Mouse (Mus musculus): ENCODE data around the gene Gm4952.

Gm4952 gene

DNA sequence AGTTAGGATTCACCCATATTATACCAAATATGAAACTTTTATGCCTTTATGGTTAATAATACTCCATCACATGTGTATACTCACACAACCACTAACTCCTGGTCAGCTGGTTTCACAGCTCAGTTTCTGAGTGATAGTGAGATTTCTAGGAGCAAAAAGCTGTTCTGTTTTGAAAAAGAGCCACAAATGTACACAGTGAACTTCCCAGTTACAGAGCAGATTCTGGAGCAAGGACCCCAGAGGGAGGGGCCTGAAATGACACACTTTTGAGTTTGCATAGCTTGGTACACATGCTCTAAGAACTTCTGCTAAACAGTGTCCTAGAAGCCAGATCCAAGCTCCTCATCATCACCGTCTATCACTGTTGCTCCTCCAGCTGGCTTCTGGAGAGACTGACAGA lies at the start of gene Gm4952:
Gene Gm4952, plus strand, starts transcription at position 301 of the 400 bp plus-strand sequence.
- DNase-seq (ENCODE audit: low read depth, low spot score) = no peak

DNA sequence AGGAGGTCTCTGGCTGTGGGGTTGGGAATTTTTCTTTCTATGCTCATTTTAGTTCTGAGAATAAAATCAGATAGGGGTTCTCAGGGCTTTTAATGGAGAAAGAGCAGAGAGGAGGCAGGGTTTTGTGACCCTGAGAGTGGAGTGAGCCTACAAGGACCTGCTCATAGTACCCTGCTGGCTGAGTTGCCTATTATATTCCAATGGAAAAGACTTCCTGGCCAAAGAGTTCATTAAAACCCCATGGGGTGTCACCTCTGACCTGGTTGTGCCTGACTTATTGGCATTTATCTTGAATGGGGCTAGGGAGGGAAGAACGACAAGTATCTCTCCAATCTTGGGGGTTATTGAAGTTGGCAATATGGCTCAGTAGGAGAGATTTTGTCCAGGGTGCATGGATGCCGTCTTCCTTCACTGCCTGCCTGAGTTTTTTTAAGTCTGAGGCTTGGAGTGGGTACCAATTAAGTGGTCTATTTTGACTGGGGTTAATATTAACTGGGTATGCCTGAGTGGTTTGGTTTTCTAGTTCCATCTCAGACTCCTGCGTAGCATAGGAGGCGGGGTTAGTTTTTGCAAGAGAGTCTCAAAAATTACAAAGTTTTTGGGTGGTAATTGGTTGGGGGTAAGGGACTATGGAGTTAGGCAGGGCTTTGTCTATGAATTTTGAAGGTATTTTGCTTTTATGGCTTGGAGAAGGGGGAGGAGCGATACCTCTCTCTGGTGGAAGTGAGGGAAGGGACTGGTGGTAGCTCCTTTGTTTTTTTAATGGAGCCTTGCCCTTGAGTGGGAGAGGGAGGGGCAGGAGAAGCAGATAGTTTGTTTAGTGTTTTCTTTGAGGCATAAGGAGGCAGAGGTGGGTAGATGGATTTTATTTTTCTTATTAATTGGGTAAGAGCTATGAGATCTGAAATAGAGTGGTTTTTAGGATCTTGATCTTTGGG lies 49.5 kb upstream of the Gm4952 start:
- no peak for DNase-seq (ENCODE audit: low read depth, low spot score)

DNA sequence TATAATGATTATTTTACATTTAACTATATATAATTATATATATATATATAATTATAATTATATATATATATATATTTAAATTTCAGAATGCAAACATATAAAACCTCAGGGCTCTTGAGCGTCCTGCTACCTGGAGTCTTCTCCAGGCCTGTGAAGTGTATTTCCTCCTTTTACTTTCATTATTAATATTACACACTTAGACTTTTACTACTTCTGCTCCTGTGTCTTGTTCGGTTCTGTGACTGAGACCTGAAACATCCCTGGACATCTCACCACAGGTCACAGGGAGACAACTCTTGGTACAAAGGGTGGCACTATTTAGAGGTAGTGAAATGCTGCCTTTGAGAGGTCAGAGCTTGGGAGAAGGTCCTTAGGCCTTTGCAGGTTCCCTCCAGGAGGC lies 43.5 kb upstream of the Gm4952 start:
- no peak for DNase-seq (ENCODE audit: low read depth, low spot score)

DNA sequence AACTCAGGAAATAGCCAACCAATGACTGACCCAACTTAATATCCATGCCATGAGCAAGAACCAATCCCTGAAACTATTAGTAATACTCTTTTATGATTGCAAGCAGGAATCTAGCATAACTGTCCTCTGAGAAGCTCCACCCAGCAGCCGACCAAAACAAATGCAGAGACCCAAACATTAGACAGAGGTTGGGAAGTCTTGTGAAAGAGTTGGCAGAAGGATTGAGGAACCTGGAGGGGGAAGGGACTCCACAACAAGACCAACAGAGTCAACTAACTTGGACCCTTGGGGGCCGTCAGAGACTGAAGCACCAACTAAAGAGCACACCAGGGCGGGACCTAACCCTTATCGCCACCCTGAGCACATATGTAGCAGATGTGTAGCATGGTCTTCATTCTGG lies 41.6 kb upstream of the Gm4952 start:
- no peak for DNase-seq (ENCODE audit: low read depth, low spot score)

DNA sequence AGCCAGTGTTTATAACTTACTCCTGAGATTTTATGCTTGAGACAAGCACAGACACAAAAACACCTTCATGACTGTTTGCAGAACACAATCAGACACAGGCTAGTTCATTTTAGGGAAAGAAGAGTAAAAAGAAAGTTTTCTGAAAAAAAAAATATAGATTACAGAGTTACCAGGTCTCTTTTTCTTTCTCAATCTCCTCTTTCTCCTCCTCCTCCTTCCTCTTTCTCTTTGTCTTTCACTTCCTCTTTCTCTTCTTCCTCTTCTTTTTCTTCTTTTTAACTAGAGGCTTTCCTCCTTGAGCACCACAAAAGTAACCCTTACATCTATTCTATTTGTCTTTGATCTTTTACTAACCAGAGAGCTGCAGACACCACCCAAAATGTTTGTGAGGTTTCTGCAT lies 35.6 kb upstream of the Gm4952 start:
- no peak for DNase-seq (ENCODE audit: low read depth, low spot score)

DNA sequence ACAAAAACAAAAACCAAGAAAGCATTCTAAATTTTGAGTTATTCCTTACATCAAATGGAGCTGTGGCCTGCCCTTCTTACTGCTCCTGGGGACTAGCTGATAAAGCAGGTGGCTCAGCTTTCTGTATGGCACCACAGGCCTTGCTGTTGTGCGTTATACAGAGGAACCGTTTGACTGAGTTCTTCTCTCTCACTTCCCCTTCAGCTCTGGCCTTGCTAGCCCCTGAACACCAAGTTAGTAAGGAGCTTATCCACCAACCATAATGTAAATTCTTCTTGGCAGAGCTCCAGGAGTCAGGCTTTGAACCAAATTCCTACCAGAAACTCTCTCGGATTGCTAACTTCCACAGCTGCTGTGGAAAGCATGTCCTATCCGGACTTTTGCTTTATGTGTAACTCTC lies 32.8 kb upstream of the Gm4952 start:
- DNase-seq (ENCODE audit: low read depth, low spot score) = no peak

DNA sequence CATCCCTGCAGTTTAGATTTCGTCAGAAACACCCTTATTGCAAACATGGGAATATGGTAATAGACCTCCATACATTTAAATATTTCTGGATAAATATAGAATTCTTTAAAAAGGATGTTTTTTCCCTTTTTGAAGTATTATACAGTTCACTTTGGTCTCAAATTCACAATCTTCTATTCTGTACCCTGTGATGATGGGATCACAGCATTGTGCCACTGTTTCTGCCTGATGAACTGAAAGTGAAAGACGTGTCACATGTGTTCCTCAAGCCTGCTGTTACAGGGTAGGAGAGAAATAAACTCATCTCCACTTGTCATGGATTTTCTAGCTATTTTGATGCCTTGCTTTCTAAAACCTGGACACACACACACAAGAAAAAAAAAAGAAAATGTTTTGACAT lies 28.9 kb upstream of the Gm4952 start:
- peak; percentile 44 for DNase-seq (ENCODE audit: low read depth, low spot score)

DNA sequence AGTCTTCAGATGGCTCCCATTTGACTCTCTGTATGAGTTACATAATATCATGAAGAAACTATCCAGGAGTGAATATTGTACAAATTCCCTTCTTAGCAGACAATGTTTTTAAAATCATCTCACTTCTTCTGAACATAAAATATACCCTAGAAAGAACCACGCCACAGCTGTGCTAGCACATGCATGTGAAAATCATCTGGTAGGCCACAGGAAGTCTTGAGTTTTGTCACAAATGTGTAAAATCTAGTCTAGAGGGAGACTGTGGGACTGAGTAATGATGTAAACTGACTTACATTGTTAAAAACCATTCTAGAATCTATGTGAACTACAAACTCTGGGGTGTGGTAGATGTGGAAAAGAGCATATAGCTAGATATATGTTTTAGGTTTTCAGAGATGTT lies 28.1 kb upstream of the Gm4952 start:
- no peak for DNase-seq (ENCODE audit: low read depth, low spot score)

DNA sequence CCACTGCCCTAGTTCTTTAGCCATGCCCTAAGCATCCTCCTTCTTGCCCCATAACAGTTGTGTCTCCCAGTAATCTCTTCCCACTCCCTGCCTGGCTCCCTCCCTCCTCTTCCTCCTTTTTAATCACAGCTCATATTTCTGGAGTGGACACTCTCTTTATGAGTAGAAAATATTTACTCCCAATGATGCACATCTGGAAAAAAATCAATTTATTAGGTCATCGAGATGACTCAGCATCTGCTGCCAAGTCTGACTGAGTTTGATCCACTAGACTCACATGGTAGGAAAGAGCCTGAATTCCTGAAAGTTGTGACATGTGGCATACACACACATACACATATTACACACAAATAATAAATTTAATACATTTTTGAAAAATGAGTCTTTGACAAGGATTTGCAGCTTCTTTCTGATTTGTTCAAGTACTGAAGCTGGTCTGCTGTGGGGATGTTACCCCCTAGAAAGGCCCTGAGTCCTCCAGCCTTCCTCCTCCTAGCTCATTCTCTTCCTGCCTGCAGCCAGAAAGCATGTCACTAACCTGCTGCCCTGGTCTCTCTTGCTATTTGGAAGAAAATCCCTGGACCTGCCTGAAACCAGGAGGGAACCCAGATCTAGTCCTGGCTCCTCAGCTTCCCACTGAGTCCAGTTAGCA lies 27.0 kb upstream of the Gm4952 start:
- DNase-seq (ENCODE audit: low read depth, low spot score) = no peak

DNA sequence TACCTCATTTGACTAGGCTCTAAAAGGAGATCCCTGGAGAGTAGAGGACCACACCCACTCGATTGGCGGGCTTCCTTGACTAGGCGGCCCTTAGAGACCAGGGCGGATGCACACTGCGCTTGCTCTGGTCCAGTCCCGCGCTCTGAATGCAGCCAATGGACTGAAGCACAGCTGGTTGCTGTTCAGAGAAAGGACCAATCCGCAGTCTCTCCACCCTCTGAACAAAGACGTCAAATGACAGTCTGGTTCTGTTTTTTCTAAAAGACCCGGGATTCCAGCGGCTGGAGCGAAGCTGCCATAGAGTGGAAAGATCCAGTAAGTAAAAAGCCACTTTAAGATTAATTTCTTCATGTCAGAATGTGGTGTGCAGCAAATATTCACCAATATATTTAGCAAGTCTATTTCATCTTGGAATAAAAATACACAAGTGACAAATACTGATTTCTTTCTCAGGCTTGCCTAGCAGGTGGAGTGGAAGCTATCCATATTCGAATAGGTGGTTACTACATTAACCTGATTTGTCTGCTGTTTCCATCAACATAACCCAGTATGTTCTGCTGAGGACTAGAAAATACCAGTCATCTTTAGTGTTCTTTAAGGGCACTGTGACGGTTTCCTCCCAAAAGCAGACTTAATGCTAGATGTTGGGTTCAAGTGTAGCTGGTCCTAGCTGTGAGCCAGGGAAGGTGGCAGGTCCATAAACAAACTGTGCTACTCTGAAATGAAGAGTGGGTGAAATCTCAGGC lies 26.3 kb upstream of the Gm4952 start:
- peak; percentile 92 for DNase-seq (ENCODE audit: low read depth, low spot score)

DNA sequence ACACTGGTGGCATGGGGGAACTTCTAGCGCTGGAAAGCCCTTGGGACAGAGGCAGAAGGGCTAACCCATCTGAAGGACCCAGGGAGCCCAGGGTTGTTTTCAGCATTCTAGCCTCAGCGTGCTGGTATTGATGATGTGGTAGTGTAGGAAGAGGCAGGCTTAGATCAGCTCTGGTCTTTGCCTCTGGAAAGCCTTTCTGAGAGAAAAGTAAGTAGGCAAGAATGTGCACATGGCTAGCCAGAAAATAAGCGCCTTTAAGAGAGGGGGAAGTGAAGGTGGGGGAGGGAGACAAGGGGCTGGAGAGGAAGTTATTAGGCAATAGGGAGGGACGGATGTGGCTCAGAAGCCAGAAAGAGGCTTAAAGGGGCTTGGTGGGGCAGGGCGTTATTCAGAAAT lies 25.8 kb upstream of the Gm4952 start:
- DNase-seq (ENCODE audit: low read depth, low spot score) = peak; percentile 63

DNA sequence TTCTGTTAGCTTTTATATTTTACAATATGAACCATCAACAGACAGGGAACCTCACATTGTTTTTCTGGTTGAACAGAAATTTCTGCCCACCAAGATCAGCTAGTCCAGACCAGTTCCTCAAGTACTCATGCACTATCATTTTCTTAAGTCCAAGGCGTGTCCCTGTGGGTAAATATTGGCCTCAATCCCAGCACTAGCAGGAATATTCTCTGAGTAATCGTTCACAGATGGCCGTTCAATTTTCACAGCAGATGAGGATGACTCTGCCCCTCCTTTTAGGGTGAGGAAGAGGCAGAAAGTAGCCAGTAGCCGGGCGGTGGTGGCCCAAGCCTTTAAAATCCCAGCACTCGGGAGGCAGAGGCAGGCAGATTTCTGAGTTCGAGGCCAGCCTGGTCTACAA lies 24.7 kb upstream of the Gm4952 start:
- no peak for DNase-seq (ENCODE audit: low read depth, low spot score)

DNA sequence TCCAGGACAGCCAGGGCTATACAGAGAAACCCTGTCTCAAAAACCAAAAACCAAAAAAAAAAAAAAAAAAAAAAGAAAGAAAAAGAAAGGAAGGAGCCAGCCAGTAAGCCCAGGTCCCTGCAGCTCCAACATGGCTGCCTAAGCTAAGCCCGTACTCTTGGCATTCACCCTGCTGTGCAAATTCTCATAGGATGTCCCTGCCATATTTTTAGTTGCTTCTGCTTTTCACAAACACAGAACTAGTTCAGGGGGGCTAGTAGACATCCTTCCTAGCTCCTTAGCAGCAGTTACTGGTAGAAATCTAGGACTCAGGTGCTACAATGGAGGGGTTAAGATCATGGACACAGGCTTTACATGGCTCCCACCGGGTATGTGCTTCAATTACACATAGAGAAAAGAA lies 24.3 kb upstream of the Gm4952 start:
- no peak for DNase-seq (ENCODE audit: low read depth, low spot score)

DNA sequence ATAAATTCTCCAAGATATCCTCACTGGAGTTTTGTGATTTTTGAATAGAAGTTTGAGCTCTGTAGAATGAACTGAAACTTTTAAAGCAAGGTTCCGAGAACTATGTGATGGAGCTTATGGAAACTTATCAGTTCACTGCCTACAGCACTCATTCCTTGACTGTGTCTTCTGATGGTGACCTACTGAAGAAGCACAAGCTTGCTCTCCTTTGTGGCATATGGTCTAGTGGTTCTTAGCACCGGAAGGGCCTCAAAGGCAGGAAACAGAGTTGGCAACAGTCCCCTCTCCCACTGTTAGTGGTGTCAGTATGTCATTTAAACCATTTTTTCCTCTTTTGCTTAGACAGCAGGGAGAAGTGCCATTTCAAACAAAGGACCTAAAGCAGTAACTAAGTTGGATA lies 23.1 kb upstream of the Gm4952 start:
- peak; percentile 49 for DNase-seq (ENCODE audit: low read depth, low spot score)

DNA sequence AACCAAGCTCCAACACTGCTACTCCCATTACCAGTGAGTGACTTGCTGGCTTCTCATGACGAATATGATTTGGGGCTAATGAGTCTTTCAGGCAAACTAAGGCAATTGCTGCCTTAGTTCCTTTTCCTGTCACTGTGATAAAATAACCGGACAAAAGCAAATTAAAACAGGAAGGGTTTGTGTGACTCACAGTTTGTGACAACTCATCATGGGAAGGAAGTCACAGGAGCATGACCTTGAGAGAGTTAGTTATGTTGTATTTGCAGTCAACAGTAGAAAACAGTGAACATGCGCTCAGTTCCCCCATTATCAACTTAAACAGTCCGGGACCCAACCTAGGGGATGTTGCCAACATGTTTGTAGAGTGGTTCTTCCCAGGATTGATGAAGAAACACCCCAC lies 14.5 kb upstream of the Gm4952 start:
- no peak for DNase-seq (ENCODE audit: low read depth, low spot score)

DNA sequence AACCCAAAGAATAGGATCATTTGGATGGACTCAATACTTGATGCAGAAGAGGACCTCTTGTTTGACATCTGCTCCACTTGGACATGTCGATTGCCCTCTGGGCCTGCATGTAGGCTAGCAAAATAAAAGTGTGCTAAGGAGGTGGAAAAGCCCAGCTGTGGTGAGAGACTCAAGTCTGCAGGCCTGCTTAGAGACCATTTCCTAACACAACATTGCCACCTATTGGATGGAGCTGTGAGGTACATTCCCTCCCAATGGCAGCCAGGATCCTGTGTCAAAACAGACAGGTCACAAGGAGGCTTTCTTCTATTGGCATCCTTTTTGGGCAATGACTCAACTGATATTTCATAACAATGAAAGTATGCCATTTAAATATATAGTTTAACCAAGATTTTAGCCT lies 7.9 kb upstream of the Gm4952 start:
- peak; percentile 81 for DNase-seq (ENCODE audit: low read depth, low spot score)

DNA sequence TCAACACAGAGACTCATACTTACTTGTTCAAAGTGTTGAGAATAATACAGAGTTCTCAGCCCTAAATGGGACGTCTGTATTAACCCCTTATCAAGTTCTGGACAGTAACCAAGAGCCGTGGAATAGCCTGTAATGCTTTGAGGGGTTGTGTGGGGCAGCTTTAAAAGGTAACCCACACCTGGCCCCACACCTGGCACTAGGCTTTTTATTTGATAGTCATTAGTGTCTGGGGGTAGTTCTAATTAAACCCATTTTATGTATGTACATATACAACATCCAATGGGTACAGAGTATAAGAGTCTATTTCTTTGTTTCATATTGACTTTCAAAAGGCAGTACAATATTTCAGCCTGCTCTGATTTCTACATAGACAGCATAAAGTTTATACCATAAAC lies 4.6 kb upstream of the Gm4952 start:
- no peak for DNase-seq (ENCODE audit: low read depth, low spot score)

DNA sequence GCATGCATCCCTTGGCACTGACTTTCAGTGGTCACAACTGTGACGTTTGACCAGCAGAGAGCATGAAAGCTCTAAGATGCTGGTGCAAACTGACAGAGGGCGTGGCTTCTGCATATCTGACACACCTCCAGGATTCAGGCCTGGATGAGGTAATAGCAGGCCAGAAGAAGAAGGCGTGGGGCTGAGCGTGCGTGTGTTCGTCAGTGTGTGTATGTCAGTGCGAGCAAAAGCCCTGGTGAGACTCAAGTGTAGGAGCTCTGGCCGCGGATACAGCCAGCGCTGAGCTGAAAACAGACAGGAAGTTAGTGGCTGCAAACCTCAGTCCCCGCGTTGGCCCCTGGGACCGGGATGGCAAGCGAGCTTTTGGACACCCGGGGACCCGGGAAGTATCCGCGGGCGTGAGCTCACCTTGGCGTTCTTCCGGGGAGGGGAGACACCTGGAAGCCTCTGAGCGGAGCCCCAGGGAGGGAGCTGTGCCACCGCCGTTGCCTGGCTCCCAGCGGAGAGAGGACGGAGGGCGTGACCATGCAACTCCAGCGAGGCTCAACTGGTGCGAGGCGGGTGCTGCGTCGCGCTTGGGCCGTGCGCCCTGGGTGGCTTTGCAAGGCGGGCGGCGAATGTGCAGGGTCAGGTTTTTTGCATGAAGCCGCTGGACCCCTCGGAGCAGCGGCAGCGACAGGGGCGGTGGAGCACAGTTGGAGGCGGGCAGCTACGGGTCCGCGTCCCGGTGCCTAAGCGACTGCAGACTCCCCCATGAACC lies 4.1 kb upstream of the Gm4952 start:
- DNase-seq (ENCODE audit: low read depth, low spot score) = peak; percentile 72

DNA sequence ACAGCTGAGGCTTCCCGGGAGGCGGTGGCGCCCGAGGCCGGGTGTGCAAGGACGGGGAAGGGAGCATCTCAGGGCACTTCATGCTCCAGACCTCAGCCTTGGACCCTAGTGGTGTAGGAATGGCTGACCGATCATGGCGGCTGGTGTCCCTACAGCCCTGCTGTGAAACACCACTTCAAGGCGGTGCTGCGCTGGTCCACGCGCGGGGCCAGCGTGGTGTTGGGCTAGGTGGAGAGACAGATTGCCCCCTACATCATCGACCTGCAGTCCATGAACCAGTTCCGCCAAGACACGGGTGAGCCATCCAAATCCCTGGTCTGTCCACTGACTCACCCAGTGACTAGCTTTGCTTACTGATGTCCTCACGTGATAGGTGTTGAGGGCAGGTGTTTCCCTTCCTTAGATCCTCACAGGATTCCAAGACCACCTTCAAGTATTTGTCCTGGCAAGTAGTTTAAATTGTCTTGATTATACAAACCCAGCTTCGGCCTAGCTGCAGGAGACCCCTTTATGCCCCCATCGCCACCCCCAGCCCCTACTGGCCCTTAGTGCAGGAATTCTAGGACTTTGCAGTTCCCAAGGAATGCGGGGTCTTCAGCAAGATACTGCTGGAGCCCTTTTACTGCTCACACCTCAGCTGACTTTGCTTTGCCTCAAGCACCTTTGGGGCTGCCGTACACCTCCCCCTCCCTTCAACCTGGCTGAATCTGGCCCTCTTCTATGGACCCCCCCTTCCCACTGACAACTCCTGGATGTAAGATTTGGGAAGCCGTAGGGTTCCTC lies 3.3 kb upstream of the Gm4952 start:
- DNase-seq (ENCODE audit: low read depth, low spot score) = no peak

DNA sequence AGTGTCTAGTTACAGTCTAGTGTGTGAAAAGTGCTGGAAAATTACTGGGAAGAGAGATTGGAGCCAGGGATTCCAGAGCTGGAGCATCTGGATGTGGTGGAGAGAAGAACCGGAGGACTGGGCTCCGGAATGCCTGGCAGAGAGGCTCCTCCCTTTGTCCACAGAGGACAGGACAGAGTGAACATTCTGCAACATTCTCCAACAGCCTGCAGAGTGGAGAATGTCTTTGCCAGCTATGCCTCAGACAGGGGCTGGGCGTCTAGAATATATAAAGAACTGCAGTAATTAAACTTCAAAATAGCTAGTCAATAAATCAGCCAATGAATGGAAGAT lies 2.7 kb upstream of the Gm4952 start:
- no peak for DNase-seq (ENCODE audit: low read depth, low spot score)

DNA sequence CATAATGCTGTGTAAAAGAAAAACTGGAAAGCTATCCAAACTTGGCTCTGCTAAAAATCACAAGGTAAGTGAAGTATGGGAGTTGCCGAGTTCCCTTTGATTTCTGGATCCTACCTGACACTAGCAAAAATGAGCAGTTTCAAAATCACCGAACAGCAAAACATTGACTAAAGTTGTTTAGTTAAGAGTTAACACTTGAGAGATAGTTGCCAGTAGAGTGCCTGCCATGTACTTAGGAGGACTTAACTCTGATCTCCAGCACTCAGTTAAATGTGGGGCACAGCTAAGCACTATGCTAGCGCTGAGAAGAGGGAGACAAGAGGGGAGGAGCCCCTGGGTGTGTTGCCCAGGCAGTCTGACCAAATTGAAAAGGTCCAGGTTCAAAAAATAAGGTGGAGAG lies 1.1 kb upstream of the Gm4952 start:
- DNase-seq (ENCODE audit: low read depth, low spot score) = no peak
